Mouse (Mus musculus) midbrain, embryonic 15.5 days (tissue): ENCODE results near the gene Slc39a8. TPM values are rescaled to one million over a fixed set of nuclear protein-coding genes. Genes with fewer than 3 reads are reported as not detected.

Source experiments
- polyA plus RNA-seq: library from polyadenylated mRNA; unstranded; fragments of >200 nt; fragmentation: Nextera tagmentation; extraction: Ambion mirVana; gene quantifications from 2 replicates; pipeline ENCODE4 v1.2.1, GENCODE M21; 2015

The Slc39a8 gene
- polyA plus RNA-seq, 1 experiment from 2014 or later = 9.5 TPM

Other genes with a start within 250 kb of the Slc39a8 start
- 7.9 and 8.3 TPM in 2 replicates for gene Nfkb1, start 133.7 kb upstream of the Slc39a8 start, polyA plus RNA-seq